Mouse (Mus musculus) kidney, adult 2 months (tissue): ENCODE measurements around the gene Lyplal1. TPM values are rescaled to one million over a fixed set of nuclear protein-coding genes. Genes with fewer than 3 reads are reported as not detected.

Experiments used
- DNase-seq: peaks from one replicate; pipeline ENCODE4 v3.0.0; 2021
- H3K27ac ChIP-seq: fragments of 200-500 bp; 2 replicates; pipeline ENCODE4 v1.5.1; 2012; ENCODE audit warnings: low read depth, low read length, control low read depth, inconsistent platforms; ENCODE audit not compliant: insufficient read depth
- H3K27me3 ChIP-seq: fragments of 200-500 bp; replicated peaks from 2 replicates; pipeline ENCODE4 v1.6.1; 2012; ENCODE audit warnings: mild to moderate bottlenecking, moderate library complexity, low read length, inconsistent platforms; ENCODE audit not compliant: control insufficient read depth, insufficient read depth
- H3K36me3 ChIP-seq: fragments of 200-500 bp; 2 replicates; pipeline ENCODE4 v1.6.1; 2012; ENCODE audit warnings: mild to moderate bottlenecking, moderate library complexity, low read length, inconsistent platforms; ENCODE audit not compliant: control insufficient read depth, insufficient read depth
- H3K4me1 ChIP-seq: fragments of 200-500 bp; 2 replicates; pipeline ENCODE4 v1.6.1; 2011; ENCODE audit warnings: low read length; ENCODE audit not compliant: control insufficient read depth, insufficient read depth
- H3K4me3 ChIP-seq: fragments of 200-500 bp; 2 replicates; pipeline ENCODE4 v1.5.1; 2011; ENCODE audit warnings: mild to moderate bottlenecking, low read depth, low read length, control low read depth; ENCODE audit not compliant: insufficient read depth
- CTCF ChIP-seq: fragments of 200-500 bp; conservative IDR thresholded peaks from 2 replicates; pipeline ENCODE4 v1.5.1; 2011; ENCODE audit warnings: low read depth, mild to moderate bottlenecking, control low read depth, low read length, moderate library complexity, mixed read lengths; ENCODE audit not compliant: insufficient read depth, insufficient read length
- POLR2A ChIP-seq: fragments of 200-500 bp; IDR thresholded peaks from one replicate; pipeline ENCODE4 v1.6.1; 2011; ENCODE audit warnings: low read depth, low read length, control low read depth
- WGBS: fragments of 180-500 bp; shearing (Covaris S2); methylation state at CpG from one replicate; pipeline ENCODE4 v1.1.7; 2018; 5-methylcytosine and 5-hydroxymethylcytosine counted together
- polyA plus RNA-seq: library from polyadenylated mRNA; depleted of rRNA; stranded (reverse); fragments of >200 nt; gene quantifications from 2 replicates; pipeline ENCODE4 v1.2.3, GENCODE M21; 2012

Gene Lyplal1
- polyA plus RNA-seq, 1 experiment = 121 TPM

GRCm38 (mm10) chr1:186136636-186137380 lies 19.7 kb upstream of the Lyplal1 start:
- H3K4me1 ChIP-seq = peaks cover 22% of the 10 kb centered on the region; the same call in 1 of the 2 replicates
- no peaks in the 10 kb centered on the region for H3K36me3 ChIP-seq
- H3K27ac ChIP-seq = peak overlapping the region; percentile 61
- 29% methylated on average over 6 of the region's 6 CpGs for WGBS
- H3K4me3 ChIP-seq = no peak overlapping the region
- TF ChIP-seq POLR2A (no peak), CTCF (no peak)
- no peaks in the 10 kb centered on the region for H3K27me3 ChIP-seq
- peak; percentile 86 for DNase-seq

DNA sequence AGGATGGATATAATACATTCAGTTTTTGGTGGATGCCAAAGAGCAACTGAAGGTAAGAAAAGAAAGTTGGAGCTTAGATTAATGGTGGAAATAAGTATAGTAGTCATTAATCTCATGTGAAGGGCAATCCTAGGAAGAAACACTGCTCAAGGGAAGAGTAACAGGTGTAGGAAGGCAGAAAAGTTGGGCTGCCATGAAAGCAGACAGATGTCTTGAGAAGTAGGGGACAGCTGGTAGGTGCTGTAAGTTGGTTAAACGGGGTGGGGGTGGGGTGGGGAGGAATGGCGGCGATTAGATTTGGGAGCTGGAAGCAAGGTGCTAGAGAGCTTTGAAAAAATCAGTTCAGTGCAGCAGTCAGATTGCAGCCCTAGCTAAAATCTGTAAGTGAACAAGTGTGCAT lies 14.4 kb upstream of the Lyplal1 start:
- Histone ChIP-seq H3K4me3 (no peak overlapping the region), H3K27ac (no peak overlapping the region), H3K27me3 (no peaks in the 10 kb centered on the region), H3K36me3 (no peaks in the 10 kb centered on the region), H3K4me1 (peaks cover 7% of the 10 kb centered on the region; the same call in 1 of the 2 replicates)
- no peak for TF ChIP-seq CTCF
- DNase-seq = no peak
- 83% methylated on average over 3 of the region's 3 CpGs for WGBS

GRCm38 (mm10) chr1:186128940-186129339 lies 11.8 kb upstream of the Lyplal1 start:
- Histone ChIP-seq H3K27ac (no peak overlapping the region), H3K27me3 (no peaks in the 10 kb centered on the region), H3K36me3 (no peaks in the 10 kb centered on the region), H3K4me3 (no peak overlapping the region), H3K4me1 (no peaks in the 10 kb centered on the region)
- DNase-seq = no peak
- 84% methylated on average over 8 of the region's 8 CpGs for WGBS
- no peak for TF ChIP-seq CTCF
- TF ChIP-seq POLR2A = no peak

DNA sequence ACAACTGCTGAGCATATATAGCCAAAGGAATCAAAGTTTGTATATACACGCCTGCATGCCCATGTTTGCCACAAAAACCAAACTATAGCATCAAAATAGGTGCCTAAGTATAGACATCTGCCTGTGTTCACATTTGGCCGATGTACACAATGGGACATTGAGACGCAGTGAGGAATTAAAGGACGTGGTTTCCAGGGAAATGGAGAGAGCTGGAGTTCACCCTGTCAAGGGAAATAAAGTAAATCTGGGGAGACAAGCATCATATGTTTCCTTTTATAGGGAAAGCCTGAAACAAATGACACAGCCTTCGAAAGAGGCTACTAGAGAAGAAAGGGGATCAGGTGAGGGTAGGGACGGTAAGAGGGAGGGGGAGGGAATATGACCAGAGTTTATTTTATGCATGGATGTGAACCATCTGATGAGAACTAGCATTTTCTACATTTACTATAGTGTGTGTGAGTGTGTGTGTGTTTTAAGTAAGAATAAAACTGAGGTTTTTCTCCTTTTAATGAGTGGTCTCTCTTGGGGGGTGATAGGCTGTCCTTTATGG lies 9.3 kb upstream of the Lyplal1 start:
- TF ChIP-seq CTCF (no peak), POLR2A (no peak)
- H3K4me3 ChIP-seq = no peak overlapping the region
- DNase-seq = no peak
- no peaks in the 10 kb centered on the region for H3K36me3 ChIP-seq
- H3K4me1 ChIP-seq = no peaks in the 10 kb centered on the region
- H3K27ac ChIP-seq = no peak overlapping the region
- H3K27me3 ChIP-seq = no peaks in the 10 kb centered on the region
- 81% methylated on average over 6 of the region's 6 CpGs for WGBS

- DNase-seq = no peak
- H3K27ac ChIP-seq = no peak overlapping the region
- H3K4me3 ChIP-seq = no peak overlapping the region
- H3K27me3 ChIP-seq = no peaks in the 10 kb centered on the region
- TF ChIP-seq CTCF = no peak
- no peak for TF ChIP-seq POLR2A
- H3K36me3 ChIP-seq = no peaks in the 10 kb centered on the region
- no peaks in the 10 kb centered on the region for H3K4me1 ChIP-seq
These were observed 6.6 kb upstream of the Lyplal1 start for GRCm38 (mm10) chr1:186123690-186124089.

DNA sequence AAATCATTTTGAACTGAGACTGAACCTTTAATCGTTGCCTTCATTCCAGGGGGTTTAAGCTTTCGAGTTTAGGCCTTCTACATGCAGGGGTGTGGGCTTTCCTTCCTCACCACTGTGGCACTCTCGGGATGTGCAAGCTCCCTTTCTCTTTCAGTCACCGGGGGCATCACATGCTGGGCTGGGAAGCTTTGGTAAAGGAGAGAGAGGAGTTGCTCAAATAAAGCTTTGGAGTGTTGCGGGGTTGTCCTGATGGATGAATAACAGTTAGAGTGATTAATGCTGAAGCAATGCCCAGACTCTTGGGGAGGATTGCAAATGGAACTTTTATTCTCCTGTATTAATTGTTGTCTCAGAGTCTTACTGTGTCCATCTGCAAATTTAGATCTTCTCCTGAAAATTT lies 2.7 kb upstream of the Lyplal1 start:
- H3K27me3 ChIP-seq = no peaks in the 10 kb centered on the region
- 59% methylated on average over 5 of the region's 5 CpGs for WGBS

GRCm38 (mm10) chr1:186116086-186116600 lies 967 bp downstream of the Lyplal1 start:
- 65% methylated on average over 7 of the region's 7 CpGs for WGBS
- Histone ChIP-seq H3K4me3 (no peak overlapping the region), H3K4me1 (no peaks in the 10 kb centered on the region; the same call in 1 of the 2 replicates), H3K27me3 (no peaks in the 10 kb centered on the region), H3K27ac (no peak overlapping the region), H3K36me3 (no peaks in the 10 kb centered on the region)
- no peak for DNase-seq
- TF ChIP-seq CTCF (no peak), POLR2A (no peak)

More for the DNA sequence above, 2.7 kb upstream of the Lyplal1 start:
- TF ChIP-seq CTCF = no peak
- Histone ChIP-seq H3K36me3 (no peaks in the 10 kb centered on the region), H3K27ac (no peak overlapping the region), H3K4me1 (no peaks in the 10 kb centered on the region), H3K4me3 (no peak overlapping the region)
- DNase-seq = no peak
